Mouse (Mus musculus) cerebellum, postnatal 4 days (tissue): ENCODE data around the gene Eml3.
A peak's percentile ranks its signal among the peaks of the same experiment; 100 is the strongest.
"Not testable (repeated sequence)": the region's sequence is repeated elsewhere in the genome, so short reads cannot be mapped to it uniquely, and the experiment has no call there.

Experiments used
- DNase-seq, 2 experiments: peaks; one replicate each; pipeline ENCODE4 v3.0.0; 2022; ENCODE audit warnings: low spot score in 2 of 2, mixed read lengths in 1 of 2

Eml3 gene

GRCm38 (mm10) chr19:8929224-8930088 is at the start of gene Eml3, which contains the start of gene Rom1:
TSS of gene Eml3 (plus strand) at chr19:8929552.
TSS of gene Rom1 (minus strand) at chr19:8929356.
- DNase-seq, result peak in 1 of 2 experiments; percentile 64

- peak; percentile 73 to 84 for DNase-seq
Observed at GRCm38 (mm10) chr19:8880311-8881033, 48.9 kb upstream of the Eml3 start, which contains the start of gene Uqcc3. TSS of gene Uqcc3 (minus strand) at chr19:8880923.

GRCm38 (mm10) chr19:8881034-8881392 is 48.3 kb upstream of the Eml3 start:
- DNase-seq, result no peak

- DNase-seq, result no peak
Observed at GRCm38 (mm10) chr19:8883616-8884015, 45.7 kb upstream of the Eml3 start, which contains the start of the genes Lbhd1 and Gm49403. TSS of gene Lbhd1 (plus strand) at chr19:8883732. TSS of gene Gm49403 (plus strand) at chr19:8883930.

GRCm38 (mm10) chr19:8886916-8887584 is 42.3 kb upstream of the Eml3 start:
- no peak for DNase-seq

GRCm38 (mm10) chr19:8887585-8888463 is 41.5 kb upstream of the Eml3 start:
- no peak for DNase-seq

GRCm38 (mm10) chr19:8888511-8889385 is 40.6 kb upstream of the Eml3 start, which contains the start of the genes 1810009A15Rik and Gm49416:
TSS of gene 1810009A15Rik (plus strand) at chr19:8888853.
TSS of gene Gm49416 (plus strand) at chr19:8888926.
- peak; percentile 92 to 94 for DNase-seq

GRCm38 (mm10) chr19:8892829-8893766 is 36.3 kb upstream of the Eml3 start, which contains the start of gene Ints5:
TSS of gene Ints5 (plus strand) at chr19:8893005.
- peak; percentile 73 to 83 for DNase-seq

GRCm38 (mm10) chr19:8895397-8895960 is 33.9 kb upstream of the Eml3 start:
- DNase-seq, result no peak

- DNase-seq, result not testable (repeated sequence)
Observed at GRCm38 (mm10) chr19:8896231-8896630, 33.1 kb upstream of the Eml3 start.

GRCm38 (mm10) chr19:8897211-8897864 is 32.0 kb upstream of the Eml3 start:
- peak; percentile 24 to 42 for DNase-seq

GRCm38 (mm10) chr19:8897865-8898495 is 31.4 kb upstream of the Eml3 start, which contains the start of gene Ganab:
TSS of gene Ganab (plus strand) at chr19:8898071.
- peak; percentile 82 to 93 for DNase-seq

GRCm38 (mm10) chr19:8898576-8898975 is 30.8 kb upstream of the Eml3 start:
- DNase-seq, result no peak

GRCm38 (mm10) chr19:8899079-8899478 is 30.3 kb upstream of the Eml3 start:
- no peak for DNase-seq

- no peak for DNase-seq
Observed at GRCm38 (mm10) chr19:8903412-8903811, 25.9 kb upstream of the Eml3 start.

GRCm38 (mm10) chr19:8908531-8908930 is 20.8 kb upstream of the Eml3 start:
- DNase-seq, result no peak

GRCm38 (mm10) chr19:8911810-8912209 is 17.5 kb upstream of the Eml3 start:
- no peak for DNase-seq
